Mouse (Mus musculus): ENCODE measurements at regions not wholly inside any gene's neighbourhood (a gene's known extent, or its start where the extent isn't known, plus 50 kb on each side); places are given as distances from the start of the nearest gene placed in this dataset.

DNA sequence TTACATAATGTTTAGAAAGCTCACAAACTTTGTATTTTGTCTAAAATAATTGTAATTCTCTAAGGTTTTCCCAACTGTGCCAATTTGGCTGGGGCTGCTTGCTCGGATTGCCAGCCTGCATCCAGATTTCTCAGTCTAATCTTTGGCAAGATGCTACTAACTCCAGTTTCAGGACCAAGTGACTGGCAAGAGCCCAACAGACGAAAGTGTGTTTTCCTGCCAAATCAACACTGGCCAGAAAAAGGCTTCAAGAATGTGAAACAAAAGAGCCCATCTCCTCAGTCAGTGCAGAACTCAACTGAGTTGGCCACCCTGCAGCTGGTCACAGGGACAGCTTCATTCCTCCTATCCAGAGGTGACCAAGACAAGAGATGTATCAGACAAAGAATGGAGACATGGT, 627.3 kb upstream of the Acvr2a start:
- DNase-seq (ENCODE audit: extremely low read depth, low read depth, low spot score), result no peak
- no peaks in the 10 kb centered on the region for H3K4me1 ChIP-seq (ENCODE audit: control insufficient read depth, insufficient read depth, low read length)
- no peak overlapping the region for H3K4me3 ChIP-seq (ENCODE audit: insufficient read depth, low read depth, low read length)
- no peak overlapping the region for H3K9ac ChIP-seq (ENCODE audit: low read depth, low read length)
- TF ChIP-seq POLR2A (IDR thresholded peaks at IDR 0.05; ENCODE audit: extremely low read depth, insufficient read depth, low read length) (no peak), CTCF (IDR thresholded peaks at IDR 0.05; ENCODE audit: low read depth, low read length) (no peak)
- H3K79me2 ChIP-seq (ENCODE audit: control insufficient read depth, insufficient read depth, low read length), result no peaks in the 10 kb centered on the region
- no peak overlapping the region for H3K27ac ChIP-seq (replicated peaks; ENCODE audit: insufficient read depth, low read depth, low read length)
- H3K27me3 ChIP-seq (ENCODE audit: control insufficient read depth, insufficient read depth, low read length), result no peaks in the 10 kb centered on the region
- 60% methylated on average over 2 of the region's 2 CpGs for WGBS
- H3K36me3 ChIP-seq (ENCODE audit: control insufficient read depth, insufficient read depth, low read length), result no peaks in the 10 kb centered on the region

DNA sequence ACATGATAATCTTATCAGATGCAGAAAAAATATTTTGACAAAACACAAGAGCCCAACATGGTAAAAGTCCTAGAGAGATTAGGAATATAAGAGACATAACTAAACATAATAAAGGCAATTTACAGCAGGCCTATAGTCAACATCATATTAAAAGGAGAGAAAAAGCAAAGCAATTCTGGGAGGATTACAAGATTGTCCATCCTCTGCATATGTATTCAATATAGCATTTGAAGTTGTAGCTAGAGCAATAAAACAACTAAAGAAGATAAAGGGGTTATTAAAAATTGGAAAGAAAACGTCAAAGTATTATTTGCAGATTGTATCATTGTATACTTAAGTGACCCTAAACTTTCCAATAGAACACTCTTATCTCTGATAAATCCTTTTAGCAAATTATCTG, 602.1 kb upstream of the Acvr2a start:
- no peak overlapping the region for H3K27ac ChIP-seq (replicated peaks; ENCODE audit: insufficient read depth, low read depth, low read length)
- no peak for DNase-seq (ENCODE audit: extremely low read depth, low read depth, low spot score)
- 14% methylated on average over 1 of the region's 1 CpGs for WGBS
- H3K36me3 ChIP-seq (ENCODE audit: control insufficient read depth, insufficient read depth, low read length), result no peaks in the 10 kb centered on the region
- H3K4me1 ChIP-seq (ENCODE audit: control insufficient read depth, insufficient read depth, low read length), result no peaks in the 10 kb centered on the region
- no peaks in the 10 kb centered on the region for H3K27me3 ChIP-seq (ENCODE audit: control insufficient read depth, insufficient read depth, low read length)
- no peaks in the 10 kb centered on the region for H3K79me2 ChIP-seq (ENCODE audit: control insufficient read depth, insufficient read depth, low read length)
- H3K9ac ChIP-seq (ENCODE audit: low read depth, low read length), result no peak overlapping the region
- TF ChIP-seq POLR2A (IDR thresholded peaks at IDR 0.05; ENCODE audit: extremely low read depth, insufficient read depth, low read length), result no peak
- no peak for TF ChIP-seq CTCF (IDR thresholded peaks at IDR 0.05; ENCODE audit: low read depth, low read length)
- no peak overlapping the region for H3K4me3 ChIP-seq (ENCODE audit: insufficient read depth, low read depth, low read length)

DNA sequence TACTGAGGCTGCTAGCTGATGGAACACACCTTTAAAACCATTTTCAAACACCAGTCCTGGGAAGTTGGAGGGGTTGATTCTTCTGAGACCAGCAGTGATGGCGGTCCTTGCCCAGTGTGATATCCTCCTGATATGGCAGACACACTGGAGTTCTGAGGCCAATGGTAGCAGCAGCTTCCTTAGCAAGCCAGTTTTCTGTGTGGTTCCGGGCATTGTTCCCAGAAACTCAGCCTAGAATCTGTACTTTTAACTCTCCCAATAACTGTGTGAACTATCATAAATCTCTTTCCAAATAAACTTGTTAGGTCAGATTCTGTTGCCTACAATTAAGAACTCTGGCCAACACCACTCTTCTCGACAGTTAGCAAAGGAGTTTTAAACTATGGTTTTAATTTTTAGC, 593.1 kb upstream of the Acvr2a start:
- WGBS, result 78% methylated on average over 3 of the region's 3 CpGs
- no peaks in the 10 kb centered on the region for H3K36me3 ChIP-seq (ENCODE audit: control insufficient read depth, insufficient read depth, low read length)
- DNase-seq (ENCODE audit: extremely low read depth, low read depth, low spot score), result no peak
- TF ChIP-seq POLR2A (IDR thresholded peaks at IDR 0.05; ENCODE audit: extremely low read depth, insufficient read depth, low read length) (no peak), CTCF (IDR thresholded peaks at IDR 0.05; ENCODE audit: low read depth, low read length) (no peak)
- H3K27me3 ChIP-seq (ENCODE audit: control insufficient read depth, insufficient read depth, low read length), result no peaks in the 10 kb centered on the region
- H3K9ac ChIP-seq (ENCODE audit: low read depth, low read length), result no peak overlapping the region
- no peaks in the 10 kb centered on the region for H3K4me1 ChIP-seq (ENCODE audit: control insufficient read depth, insufficient read depth, low read length)
- H3K27ac ChIP-seq (replicated peaks; ENCODE audit: insufficient read depth, low read depth, low read length), result no peak overlapping the region
- no peak overlapping the region for H3K4me3 ChIP-seq (ENCODE audit: insufficient read depth, low read depth, low read length)
- no peaks in the 10 kb centered on the region for H3K79me2 ChIP-seq (ENCODE audit: control insufficient read depth, insufficient read depth, low read length)

DNA sequence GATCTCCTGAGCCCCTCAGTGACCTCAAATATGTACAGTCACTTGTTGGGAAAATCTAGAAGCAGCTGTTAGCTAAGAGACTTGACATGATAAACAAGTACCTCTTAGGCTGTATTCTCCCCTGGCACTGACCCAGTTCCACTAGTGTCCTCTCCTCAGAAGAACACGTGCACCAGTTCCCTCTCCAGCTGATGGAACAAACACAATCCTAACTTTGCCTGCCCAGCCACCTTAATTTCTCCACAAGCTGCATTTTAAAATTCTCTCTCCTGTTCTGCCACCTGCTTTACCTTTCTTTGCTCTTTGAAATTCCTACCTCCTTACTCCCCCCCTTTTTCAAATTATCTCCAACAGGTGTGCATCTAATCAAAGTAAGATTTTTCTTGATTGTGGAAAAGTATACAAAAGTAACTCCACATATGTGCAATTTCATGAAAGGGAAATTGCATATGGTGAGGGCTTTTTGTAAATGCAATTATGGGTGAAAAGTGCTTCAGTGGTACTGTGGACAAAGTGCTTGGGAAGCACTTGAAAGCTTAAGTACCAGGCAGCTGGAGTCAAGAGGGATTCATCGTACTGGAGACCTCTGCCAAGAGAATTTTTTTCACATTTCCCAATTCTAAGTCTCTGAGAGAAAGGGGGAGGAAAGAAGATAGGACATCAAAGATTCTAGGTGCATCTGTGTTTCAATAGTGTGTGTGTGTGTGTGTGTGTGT, 590.7 kb upstream of the Acvr2a start:
- 79% methylated on average over 2 of the region's 2 CpGs for WGBS
- Histone ChIP-seq H3K27me3 (ENCODE audit: control insufficient read depth, insufficient read depth, low read length) (no peaks in the 10 kb centered on the region), H3K4me1 (ENCODE audit: control insufficient read depth, insufficient read depth, low read length) (no peaks in the 10 kb centered on the region), H3K9ac (ENCODE audit: low read depth, low read length) (no peak overlapping the region), H3K4me3 (ENCODE audit: insufficient read depth, low read depth, low read length) (no peak overlapping the region), H3K27ac (replicated peaks; ENCODE audit: insufficient read depth, low read depth, low read length) (no peak overlapping the region), H3K36me3 (ENCODE audit: control insufficient read depth, insufficient read depth, low read length) (no peaks in the 10 kb centered on the region), H3K79me2 (ENCODE audit: control insufficient read depth, insufficient read depth, low read length) (no peaks in the 10 kb centered on the region)
- DNase-seq (ENCODE audit: extremely low read depth, low read depth, low spot score), result no peak
- no peak for TF ChIP-seq CTCF (IDR thresholded peaks at IDR 0.05; ENCODE audit: low read depth, low read length)
- no peak for TF ChIP-seq POLR2A (IDR thresholded peaks at IDR 0.05; ENCODE audit: extremely low read depth, insufficient read depth, low read length)

DNA sequence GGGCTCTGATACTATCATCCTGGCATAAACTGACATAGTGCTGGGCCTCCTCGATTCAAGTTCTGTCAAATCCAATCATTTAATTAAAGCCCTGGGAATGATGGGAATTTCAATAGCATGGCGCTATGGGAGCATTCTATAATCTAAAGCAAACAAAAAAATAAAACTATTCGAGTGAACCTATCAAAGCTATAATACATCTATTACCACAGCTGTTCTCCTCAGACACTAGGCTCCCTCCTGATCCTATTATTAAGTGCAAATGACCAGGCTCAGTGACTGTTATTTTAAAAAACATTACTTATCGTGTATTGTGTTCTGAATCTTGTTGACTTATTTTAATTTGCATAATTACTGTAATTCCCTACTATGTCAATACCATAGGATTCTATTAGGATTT, 563.7 kb upstream of the Acvr2a start:
- no peaks in the 10 kb centered on the region for H3K4me1 ChIP-seq (ENCODE audit: control insufficient read depth, insufficient read depth, low read length)
- TF ChIP-seq POLR2A (IDR thresholded peaks at IDR 0.05; ENCODE audit: extremely low read depth, insufficient read depth, low read length) (no peak), CTCF (IDR thresholded peaks at IDR 0.05; ENCODE audit: low read depth, low read length) (no peak)
- no peaks in the 10 kb centered on the region for H3K36me3 ChIP-seq (ENCODE audit: control insufficient read depth, insufficient read depth, low read length)
- no peak overlapping the region for H3K4me3 ChIP-seq (ENCODE audit: insufficient read depth, low read depth, low read length)
- H3K79me2 ChIP-seq (ENCODE audit: control insufficient read depth, insufficient read depth, low read length), result no peaks in the 10 kb centered on the region
- no peak overlapping the region for H3K9ac ChIP-seq (ENCODE audit: low read depth, low read length)
- WGBS, result 83% methylated on average over 4 of the region's 4 CpGs
- DNase-seq (ENCODE audit: extremely low read depth, low read depth, low spot score), result no peak
- H3K27ac ChIP-seq (replicated peaks; ENCODE audit: insufficient read depth, low read depth, low read length), result no peak overlapping the region
- H3K27me3 ChIP-seq (ENCODE audit: control insufficient read depth, insufficient read depth, low read length), result no peaks in the 10 kb centered on the region

DNA sequence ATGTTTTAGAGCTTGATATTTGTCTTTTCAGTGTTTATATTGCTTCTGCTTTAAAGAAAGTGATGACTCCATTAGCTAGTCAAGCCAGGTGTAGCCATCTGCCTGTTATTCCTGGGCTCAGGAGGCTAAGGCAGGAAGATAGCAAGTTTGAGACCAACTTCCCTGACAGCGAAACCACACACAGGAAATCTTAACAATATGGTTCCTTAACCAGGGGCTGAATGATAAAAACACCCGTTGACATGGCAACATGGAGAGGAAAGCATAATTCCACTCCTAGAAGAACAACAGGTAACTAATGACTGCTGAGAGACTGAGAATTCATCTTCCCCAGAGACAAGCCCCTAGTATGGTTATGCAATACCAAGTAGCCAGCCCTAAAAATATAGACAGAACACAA, 553.6 kb upstream of the Acvr2a start:
- Histone ChIP-seq H3K79me2 (ENCODE audit: control insufficient read depth, insufficient read depth, low read length) (no peaks in the 10 kb centered on the region), H3K27me3 (ENCODE audit: control insufficient read depth, insufficient read depth, low read length) (no peaks in the 10 kb centered on the region), H3K4me3 (ENCODE audit: insufficient read depth, low read depth, low read length) (no peak overlapping the region), H3K4me1 (ENCODE audit: control insufficient read depth, insufficient read depth, low read length) (no peaks in the 10 kb centered on the region), H3K27ac (replicated peaks; ENCODE audit: insufficient read depth, low read depth, low read length) (no peak overlapping the region), H3K9ac (ENCODE audit: low read depth, low read length) (no peak overlapping the region), H3K36me3 (ENCODE audit: control insufficient read depth, insufficient read depth, low read length) (no peaks in the 10 kb centered on the region)
- DNase-seq (ENCODE audit: extremely low read depth, low read depth, low spot score), result no peak
- 72% methylated on average over 2 of the region's 2 CpGs for WGBS
- TF ChIP-seq CTCF (IDR thresholded peaks at IDR 0.05; ENCODE audit: low read depth, low read length) (no peak), POLR2A (IDR thresholded peaks at IDR 0.05; ENCODE audit: extremely low read depth, insufficient read depth, low read length) (no peak)
